Mouse (Mus musculus): ENCODE measurements around the gene Ephb1.

- TF ChIP-seq CTCF (conservative IDR thresholded peaks at IDR 0.05; ENCODE audit: insufficient read depth, insufficient read length, low read depth, low read length): no peak
- TF ChIP-seq POLR2A (IDR thresholded peaks at IDR 0.05; ENCODE audit: low read depth, low read length): no peak
These were observed 445.6 kb downstream of the Ephb1 start for GRCm38 (mm10) chr9:101908849-101909248.
